Mouse (Mus musculus): ENCODE results near the gene Dnah7a. TPM values are rescaled to one million over a fixed set of nuclear protein-coding genes. Genes with fewer than 3 reads are reported as not detected.
A peak's percentile ranks its signal among the peaks of the same experiment; 100 is the strongest.
"Not testable (repeated sequence)": the region's sequence is repeated elsewhere in the genome, so short reads cannot be mapped to it uniquely, and the experiment has no call there.

Dnah7a gene
- polyA plus RNA-seq, 1 experiment from 2014 or later = not detected

GRCm38 (mm10) chr1:53466524-53467324, 239.9 kb downstream of the Dnah7a start:
- H3K27ac ChIP-seq; H3K4me1 ChIP-seq; H3K27me3 ChIP-seq (replicated peaks); H3K9me3 ChIP-seq (replicated peaks); H3K36me3 ChIP-seq; H3K4me2 ChIP-seq; ATAC-seq; H3K9ac ChIP-seq; H3K4me3 ChIP-seq: not testable (repeated sequence)
- 60% methylated on average over 4 of the region's 4 CpGs for WGBS (ENCODE audit: insufficient replicate concordance)

DNA sequence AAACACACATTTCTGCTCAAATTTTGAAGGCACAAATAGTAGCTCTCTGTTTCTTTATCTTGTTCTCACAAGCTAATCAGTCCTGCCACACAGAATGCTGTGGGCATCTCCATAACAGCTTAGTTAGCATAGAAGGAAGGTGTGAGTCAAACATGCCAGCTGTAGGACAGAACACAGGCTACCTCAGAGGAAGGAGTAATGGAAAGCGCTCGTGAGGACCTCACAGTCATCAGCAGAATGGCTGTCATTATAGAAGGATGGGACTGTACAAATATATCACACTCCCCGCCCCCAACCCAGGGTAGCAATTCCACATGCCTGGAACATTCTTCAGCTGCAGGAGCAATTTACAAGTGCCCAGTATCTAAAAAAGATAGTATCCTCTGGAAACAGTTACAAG, 267.4 kb downstream of the Dnah7a start:
- not testable (repeated sequence) for ATAC-seq; H3K4me3 ChIP-seq; H3K9me3 ChIP-seq (replicated peaks); H3K4me2 ChIP-seq; H3K4me1 ChIP-seq; H3K36me3 ChIP-seq; H3K27ac ChIP-seq; H3K27me3 ChIP-seq (replicated peaks); H3K9ac ChIP-seq
- 53% methylated on average over 3 of the region's 3 CpGs for WGBS (ENCODE audit: insufficient replicate concordance)

GRCm38 (mm10) chr1:53432433-53432832, 274.2 kb downstream of the Dnah7a start:
- not testable (repeated sequence) for H3K4me3 ChIP-seq; H3K27ac ChIP-seq; H3K9ac ChIP-seq; H3K27me3 ChIP-seq (replicated peaks); H3K36me3 ChIP-seq; H3K4me2 ChIP-seq; H3K4me1 ChIP-seq; H3K9me3 ChIP-seq (replicated peaks); ATAC-seq
- WGBS (ENCODE audit: insufficient replicate concordance) = 69% methylated on average over 2 of the region's 2 CpGs

- Histone ChIP-seq H3K36me3 (no peaks in the 10 kb centered on the region), H3K9ac (no peak overlapping the region), H3K4me2 (no peak overlapping the region), H3K4me3 (no peak overlapping the region), H3K4me1 (no peaks in the 10 kb centered on the region), H3K9me3 (replicated peaks) (no peaks in the 10 kb centered on the region), H3K27ac (no peak overlapping the region), H3K27me3 (replicated peaks) (no peaks in the 10 kb centered on the region)
- ATAC-seq = no peak
- 5% methylated on average over 3 of the region's 3 CpGs for WGBS (ENCODE audit: insufficient replicate concordance)
Measured at GRCm38 (mm10) chr1:53405803-53406325, 300.7 kb downstream of the Dnah7a start.

GRCm38 (mm10) chr1:53393936-53394760, 312.4 kb downstream of the Dnah7a start:
- not testable (repeated sequence) for H3K36me3 ChIP-seq; H3K4me2 ChIP-seq; H3K27me3 ChIP-seq (replicated peaks); H3K4me1 ChIP-seq; ATAC-seq; H3K9ac ChIP-seq; H3K4me3 ChIP-seq; H3K9me3 ChIP-seq (replicated peaks); H3K27ac ChIP-seq
- 45% methylated on average over 21 of the region's 21 CpGs for WGBS (ENCODE audit: insufficient replicate concordance)

DNA sequence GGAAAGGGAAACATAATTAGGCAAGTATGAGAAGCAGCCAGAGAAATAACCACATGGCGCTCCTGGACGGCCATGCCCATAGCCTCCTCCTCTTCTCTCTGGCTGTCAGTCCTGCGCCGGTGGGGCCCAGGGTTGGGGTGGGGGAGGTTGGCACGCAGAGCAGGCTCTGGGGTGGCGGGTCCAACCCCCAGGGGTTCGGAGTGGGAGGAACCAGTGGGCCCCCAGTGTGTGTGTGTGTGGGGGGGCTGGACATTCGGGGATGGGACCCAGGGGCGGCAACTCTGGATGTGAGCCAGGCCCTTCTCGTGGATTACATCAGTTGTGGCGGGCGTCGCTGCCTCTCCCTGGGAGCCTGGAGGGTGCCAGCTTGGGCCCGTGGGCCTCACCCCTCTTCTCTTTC, 317.8 kb downstream of the Dnah7a start:
- 73% methylated on average over 13 of the region's 14 CpGs for WGBS (ENCODE audit: insufficient replicate concordance)
- no peak overlapping the region for H3K4me3 ChIP-seq
- no peaks in the 10 kb centered on the region for H3K27me3 ChIP-seq (replicated peaks)
- no peak overlapping the region for H3K4me2 ChIP-seq
- peaks cover 12% of the 10 kb centered on the region; the same call in 1 of the 2 replicates for H3K9me3 ChIP-seq (replicated peaks)
- ATAC-seq = no peak
- H3K36me3 ChIP-seq = no peaks in the 10 kb centered on the region
- H3K9ac ChIP-seq = no peak overlapping the region
- H3K27ac ChIP-seq = no peak overlapping the region
- no peaks in the 10 kb centered on the region for H3K4me1 ChIP-seq

DNA sequence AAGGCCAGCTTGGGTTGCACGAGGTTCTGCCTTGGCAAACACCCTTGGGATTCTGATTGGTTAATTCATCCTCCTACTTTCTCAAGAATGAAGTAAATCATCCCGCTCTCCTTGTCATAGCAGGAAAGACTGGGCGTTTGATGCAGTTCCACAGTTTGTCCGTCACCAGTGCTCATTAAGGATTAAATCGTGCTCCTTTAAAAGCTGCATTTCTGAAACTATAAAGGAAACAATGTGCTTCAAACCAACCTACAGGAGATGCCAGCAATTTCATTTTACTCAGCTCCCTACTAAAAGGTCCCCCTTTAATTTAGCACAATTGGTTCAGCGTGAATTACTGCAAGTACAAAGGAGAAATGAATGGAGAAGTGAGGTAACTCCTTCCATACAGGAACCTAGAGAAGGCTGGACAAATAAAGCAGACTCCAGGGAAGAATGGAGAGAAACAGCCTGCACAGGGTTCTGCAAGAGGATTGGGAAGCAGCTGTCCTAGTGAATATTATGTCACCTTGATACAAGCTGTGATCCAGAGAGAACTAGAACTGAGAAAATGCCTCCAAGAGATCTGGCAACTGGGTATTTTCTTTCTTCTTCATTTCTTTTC, 322.4 kb downstream of the Dnah7a start:
- Histone ChIP-seq H3K4me3 (no peak overlapping the region), H3K9me3 (replicated peaks) (0 out of 2 replicates have a peak, but pooled peaks cover 6% of the 10 kb centered on the region), H3K27ac (no peak overlapping the region), H3K9ac (no peak overlapping the region), H3K4me2 (no peak overlapping the region), H3K4me1 (no peaks in the 10 kb centered on the region), H3K27me3 (replicated peaks) (no peaks in the 10 kb centered on the region), H3K36me3 (no peaks in the 10 kb centered on the region)
- ATAC-seq = no peak
- WGBS (ENCODE audit: insufficient replicate concordance) = 63% methylated on average over 6 of the region's 6 CpGs

- no peak for ATAC-seq
- no peaks in the 10 kb centered on the region for H3K9me3 ChIP-seq (replicated peaks)
- no peak overlapping the region for H3K4me3 ChIP-seq
- no peak overlapping the region for H3K4me2 ChIP-seq
- no peaks in the 10 kb centered on the region for H3K36me3 ChIP-seq
- H3K4me1 ChIP-seq = no peaks in the 10 kb centered on the region
- no peak overlapping the region for H3K9ac ChIP-seq
- WGBS (ENCODE audit: insufficient replicate concordance) = 59% methylated on average over 3 of the region's 3 CpGs
- no peaks in the 10 kb centered on the region for H3K27me3 ChIP-seq (replicated peaks)
- no peak overlapping the region for H3K27ac ChIP-seq
Measured at GRCm38 (mm10) chr1:53377731-53378130, 328.9 kb downstream of the Dnah7a start.

DNA sequence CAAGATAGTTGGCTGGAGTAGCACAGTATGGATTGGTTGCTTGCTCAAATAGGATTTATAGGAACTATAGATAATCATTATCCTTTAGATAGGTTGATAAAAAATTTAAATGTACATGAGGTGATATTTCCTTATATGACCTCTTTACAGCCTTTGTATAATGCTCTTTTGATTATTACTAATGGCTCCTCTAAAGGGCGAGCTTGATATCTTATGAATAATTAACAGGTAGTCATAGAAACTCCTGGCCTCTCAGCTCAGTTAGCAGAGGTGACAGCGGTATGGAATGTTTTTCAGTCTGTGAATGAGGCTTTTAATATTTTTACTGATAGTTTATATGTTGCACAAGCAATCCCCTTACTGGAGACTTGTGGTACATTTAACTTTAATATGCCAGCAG, 330.6 kb downstream of the Dnah7a start:
- H3K27me3 ChIP-seq (replicated peaks); H3K4me2 ChIP-seq; ATAC-seq; H3K36me3 ChIP-seq; H3K4me1 ChIP-seq; H3K4me3 ChIP-seq; H3K27ac ChIP-seq; H3K9me3 ChIP-seq (replicated peaks); H3K9ac ChIP-seq: not testable (repeated sequence)
- 71% methylated on average over 2 of the region's 2 CpGs for WGBS (ENCODE audit: insufficient replicate concordance)

GRCm38 (mm10) chr1:53358988-53359387, 347.6 kb downstream of the Dnah7a start:
- no peak overlapping the region for H3K27ac ChIP-seq
- ATAC-seq = no peak

GRCm38 (mm10) chr1:53352327-53353261, 354.0 kb downstream of the Dnah7a start, which contains the start of the genes Asdurf, Gm28551 and Asnsd1:
TSS of gene Asdurf (minus strand) at chr1:53352619.
TSS of gene Gm28551 (minus strand) at chr1:53352667.
TSS of gene Asnsd1 (minus strand) at chr1:53352752.
- Histone ChIP-seq H3K27me3 (replicated peaks) (no peaks in the 10 kb centered on the region), H3K4me1 (peaks cover 9% of the 10 kb centered on the region), H3K9me3 (replicated peaks) (no peaks in the 10 kb centered on the region), H3K27ac (peak within 1 kb of the TSS; percentile 92), H3K36me3 (peaks cover 25% of the 10 kb centered on the region), H3K4me2 (peak within 1 kb of the TSS; percentile 77), H3K4me3 (peak within 1 kb of the TSS; percentile 87), H3K9ac (peak within 1 kb of the TSS; percentile 89)
- WGBS (ENCODE audit: insufficient replicate concordance) = under 1% methylated on average over 44 of the region's 44 CpGs
- ATAC-seq = peak; percentile 100

More at GRCm38 (mm10) chr1:53358988-53359387, 347.6 kb downstream of the Dnah7a start:
- H3K27me3 ChIP-seq (replicated peaks) = no peaks in the 10 kb centered on the region
- H3K4me1 ChIP-seq = no peaks in the 10 kb centered on the region
- no peaks in the 10 kb centered on the region for H3K36me3 ChIP-seq
- no peak overlapping the region for H3K9ac ChIP-seq
- no peak overlapping the region for H3K4me2 ChIP-seq
- no peak overlapping the region for H3K4me3 ChIP-seq
- H3K9me3 ChIP-seq (replicated peaks) = no peaks in the 10 kb centered on the region

Data from liver, embryonic 12.5 days (tissue).